Mouse (Mus musculus) ES-Bruce4 (cell line): Measurements from ENCODE around the gene Gatad2b.

Experiments used
- CTCF ChIP-seq: IDR thresholded peaks from one replicate; pipeline ENCODE4 v1.8.1; 2011; ENCODE audit warnings: low read depth, low read length
- EP300 ChIP-seq: IDR thresholded peaks from 2 replicates; pipeline ENCODE4 v1.6.1; 2011; ENCODE audit warnings: low read depth, low read length; ENCODE audit not compliant: insufficient read depth
- POLR2A ChIP-seq: IDR thresholded peaks from one replicate; pipeline ENCODE4 v1.8.1; 2011; ENCODE audit warnings: low read length; ENCODE audit not compliant: insufficient read depth

DNA sequence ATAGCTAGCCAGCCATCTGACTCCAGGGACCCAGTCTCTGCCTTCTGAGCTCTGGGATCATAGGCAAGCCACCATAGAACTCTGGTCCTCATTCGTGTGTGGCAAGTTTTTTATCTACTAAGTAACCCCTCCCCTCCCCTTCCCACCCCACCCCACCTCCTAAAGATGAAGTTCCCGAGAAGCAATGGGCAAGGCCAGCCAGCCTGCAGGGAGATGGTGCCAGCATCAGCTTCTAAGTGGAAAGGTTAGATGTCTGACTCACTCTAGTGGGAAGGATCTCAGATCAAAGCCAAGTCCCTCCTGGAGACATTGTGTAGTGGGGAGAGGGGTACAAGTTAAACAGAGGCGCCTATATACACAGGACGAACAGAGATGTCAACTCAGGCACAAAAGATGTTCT lies 98.0 kb downstream of the Gatad2b start:
- TF ChIP-seq CTCF (no peak), POLR2A (no peak), EP300 (no peak)
